8 mouse cellular contexts compared by ENCODE assay signal in the genomic region with DNA sequence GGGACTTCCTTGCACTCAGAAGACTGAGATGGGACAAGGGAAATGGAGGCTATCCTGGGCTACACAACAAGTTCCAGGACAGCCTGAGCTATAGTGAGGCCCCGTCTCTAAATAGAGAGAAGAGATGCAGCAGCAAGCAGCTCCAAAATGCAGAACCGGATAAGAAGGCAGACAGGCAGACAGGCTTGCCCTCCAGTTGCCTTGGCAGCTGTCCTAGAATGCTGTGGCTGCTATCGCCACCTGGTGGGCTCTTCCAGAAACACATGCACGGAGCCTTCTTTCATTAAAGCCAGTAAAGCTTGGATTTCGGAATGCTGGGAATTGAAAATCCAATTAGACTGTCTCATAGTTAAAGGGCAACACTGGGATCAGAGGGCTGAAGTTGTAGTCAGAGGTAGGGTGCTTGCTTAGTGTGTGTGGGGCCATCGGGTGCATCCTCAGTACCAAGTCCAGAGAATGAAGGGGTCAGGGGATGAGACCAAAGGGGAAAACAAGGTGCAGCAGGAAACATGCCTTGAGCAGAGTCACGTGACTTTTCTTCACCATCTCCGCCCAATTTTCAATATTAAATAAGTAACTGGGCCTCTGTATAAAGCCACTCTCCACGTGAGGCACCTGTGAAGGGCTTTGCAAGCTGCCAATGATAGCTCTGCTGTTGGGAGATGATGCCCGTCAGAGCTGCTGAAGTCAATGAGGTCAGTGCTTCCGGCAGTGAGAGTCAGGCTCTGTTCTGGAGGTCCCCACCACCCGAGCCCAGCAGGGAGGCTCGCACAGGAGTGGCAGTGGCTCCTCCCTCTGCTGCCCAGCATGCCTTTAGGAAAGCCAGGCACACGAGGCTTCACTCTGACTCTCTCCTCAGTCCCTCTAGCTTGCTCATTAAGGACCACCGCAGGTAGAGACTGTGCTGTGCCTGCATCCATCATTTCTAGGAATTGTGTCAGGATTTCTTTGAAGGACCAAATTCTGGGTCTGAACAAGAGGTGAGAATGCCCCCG.
DNase-seq lines count a peak whose midpoint lies in the region; ATAC-seq lines count a peak whose summit lies in the region.

No protein-coding gene starts in this region.

- peak; percentile 70 to 78 for DNase-seq in adrenal gland, adult 18-20 months (ENCODE audit: low spot score in 2 of 2)
- peak; percentile 83 for DNase-seq in embryo, embryonic 10 days (ENCODE audit: low spot score)
- DNase-seq in gastrocnemius, postnatal 10 days, result peak; percentile 75
- DNase-seq in hindlimb bud, embryonic 11.5 days (ENCODE audit: extremely low spot score, low read depth, low spot score), result peak; percentile 44
- DNase-seq in left cerebral cortex, adult 11 months (ENCODE audit: low spot score), result peak; percentile 82
- peak; percentile 88 to 90 for DNase-seq in right cerebral cortex, postnatal 10 days (ENCODE audit: low spot score in 2 of 2)
- peak; percentile 68 to 72 for DNase-seq in urinary bladder, postnatal 36 days (ENCODE audit: low spot score in 2 of 2)

- ATAC-seq in megakaryocyte-erythroid progenitor cell, adult 5-6 weeks (replicated peaks; ENCODE audit: low FRiP score, low TSS enrichment, poor library complexity, severe bottlenecking), result peak; percentile 80

Comparison
In these comparisons a context has a peak if more than half of its experiments do, and no peak if none do; other contexts are left out.
1. Peak in every context shown above with its lines: DNase-seq and ATAC-seq.